Mouse (Mus musculus): ENCODE results near the gene Dapp1. TPM values are rescaled to one million over a fixed set of nuclear protein-coding genes. Genes with fewer than 3 reads are reported as not detected.

Dapp1 gene
- polyA plus RNA-seq, 1 experiment from 2014 or later: 10.3 TPM

DNA sequence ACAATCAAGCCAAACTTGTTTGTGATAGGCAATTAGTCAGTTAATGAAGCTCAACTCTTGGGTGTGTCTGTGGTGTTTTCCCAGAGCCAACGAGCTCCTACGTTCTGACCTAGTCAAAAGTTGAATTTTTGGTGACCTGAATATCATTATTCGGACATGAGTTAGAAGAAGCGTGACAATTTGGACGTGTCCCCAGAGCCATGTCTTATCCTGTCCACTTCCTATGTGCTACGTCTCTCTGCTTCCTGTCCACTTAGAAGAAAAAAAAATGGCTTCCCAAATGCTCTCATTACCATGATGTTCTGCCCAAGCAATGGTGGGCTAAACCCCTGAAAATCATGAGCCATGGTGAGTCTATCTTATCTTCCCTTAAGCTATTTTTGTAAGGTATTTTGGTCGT lies 21.9 kb upstream of the Dapp1 start:
- Histone ChIP-seq H3K36me3 (no peaks in the 10 kb centered on the region), H3K4me3 (no peak overlapping the region), H3K9ac (no peak overlapping the region), H3K27me3 (no peaks in the 10 kb centered on the region), H3K4me1 (0 out of 2 replicates have a peak, but pooled peaks cover 4% of the 10 kb centered on the region), H3K4me2 (no peak overlapping the region), H3K9me3 (no peaks in the 10 kb centered on the region), H3K27ac (no peak overlapping the region)
- no peak for ATAC-seq (ENCODE audit: insufficient number of reproducible peaks, low FRiP score, low TSS enrichment, low read depth)
- WGBS: 82% methylated on average over 7 of the region's 7 CpGs

- H3K9me3 ChIP-seq: no peaks in the 10 kb centered on the region
- 84% methylated on average over 6 of the region's 6 CpGs for WGBS
- H3K4me2 ChIP-seq: no peak overlapping the region
- H3K36me3 ChIP-seq: no peaks in the 10 kb centered on the region
- H3K27ac ChIP-seq: no peak overlapping the region
- H3K4me3 ChIP-seq: no peak overlapping the region
- ATAC-seq (ENCODE audit: insufficient number of reproducible peaks, low FRiP score, low TSS enrichment, low read depth): no peak
- no peaks in the 10 kb centered on the region for H3K27me3 ChIP-seq
- 0 out of 2 replicates have a peak, but pooled peaks cover 4% of the 10 kb centered on the region for H3K4me1 ChIP-seq
- no peak overlapping the region for H3K9ac ChIP-seq
Measured at GRCm38 (mm10) chr3:138002545-138002944, 21.2 kb upstream of the Dapp1 start.

- Histone ChIP-seq H3K27ac (no peak overlapping the region), H3K36me3 (no peaks in the 10 kb centered on the region), H3K9ac (no peak overlapping the region), H3K4me3 (no peak overlapping the region), H3K9me3 (no peaks in the 10 kb centered on the region), H3K27me3 (no peaks in the 10 kb centered on the region), H3K4me1 (0 out of 2 replicates have a peak, but pooled peaks cover 4% of the 10 kb centered on the region), H3K4me2 (no peak overlapping the region)
- ATAC-seq (ENCODE audit: insufficient number of reproducible peaks, low FRiP score, low TSS enrichment, low read depth): no peak
- WGBS: 62% methylated on average over 4 of the region's 4 CpGs
Measured at GRCm38 (mm10) chr3:138001865-138002264, 20.5 kb upstream of the Dapp1 start.

DNA sequence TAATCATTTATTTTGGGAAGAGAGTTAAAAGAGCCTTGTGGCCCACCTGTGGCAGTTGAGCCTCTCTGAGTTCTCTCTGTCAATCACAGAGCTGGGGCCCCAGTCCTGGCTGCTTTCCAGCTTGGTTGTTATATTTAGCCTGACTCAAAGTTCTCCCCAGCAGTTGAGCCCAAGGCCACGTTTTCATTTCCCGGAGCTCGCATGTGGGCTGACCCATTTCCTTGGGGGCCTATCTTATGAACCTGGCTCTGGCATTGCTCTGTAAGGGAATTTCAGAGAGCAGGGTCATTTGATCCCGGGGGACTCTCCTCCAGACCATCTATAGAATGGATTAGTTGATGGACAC lies 19.4 kb upstream of the Dapp1 start:
- Histone ChIP-seq H3K4me2 (no peak overlapping the region), H3K36me3 (no peaks in the 10 kb centered on the region), H3K27ac (no peak overlapping the region), H3K9ac (no peak overlapping the region), H3K4me1 (0 out of 2 replicates have a peak, but pooled peaks cover 4% of the 10 kb centered on the region), H3K4me3 (no peak overlapping the region), H3K27me3 (no peaks in the 10 kb centered on the region), H3K9me3 (no peaks in the 10 kb centered on the region)
- WGBS: 28% methylated on average over 4 of the region's 4 CpGs
- 0 out of 2 replicates have a peak, but pooled peaks have one; percentile 35 for ATAC-seq (ENCODE audit: insufficient number of reproducible peaks, low FRiP score, low TSS enrichment, low read depth)

GRCm38 (mm10) chr3:138000062-138000723 lies 18.8 kb upstream of the Dapp1 start:
- Histone ChIP-seq H3K9me3 (no peaks in the 10 kb centered on the region), H3K27me3 (no peaks in the 10 kb centered on the region), H3K4me3 (no peak overlapping the region), H3K27ac (no peak overlapping the region), H3K9ac (no peak overlapping the region), H3K4me1 (0 out of 2 replicates have a peak, but pooled peaks cover 4% of the 10 kb centered on the region), H3K4me2 (no peak overlapping the region), H3K36me3 (no peaks in the 10 kb centered on the region)
- 81% methylated on average over 8 of the region's 8 CpGs for WGBS
- no peak for ATAC-seq (ENCODE audit: insufficient number of reproducible peaks, low FRiP score, low TSS enrichment, low read depth)

- 0 out of 2 replicates have a peak, but pooled peaks cover 4% of the 10 kb centered on the region for H3K4me1 ChIP-seq
- no peak overlapping the region for H3K9ac ChIP-seq
- no peak overlapping the region for H3K4me3 ChIP-seq
- H3K9me3 ChIP-seq: no peaks in the 10 kb centered on the region
- no peak for ATAC-seq (ENCODE audit: insufficient number of reproducible peaks, low FRiP score, low TSS enrichment, low read depth)
- 68% methylated on average over 9 of the region's 9 CpGs for WGBS
- H3K4me2 ChIP-seq: no peak overlapping the region
- no peaks in the 10 kb centered on the region for H3K36me3 ChIP-seq
- H3K27me3 ChIP-seq: no peaks in the 10 kb centered on the region
- H3K27ac ChIP-seq: no peak overlapping the region
Measured at GRCm38 (mm10) chr3:137999224-137999790, 18.0 kb upstream of the Dapp1 start.

DNA sequence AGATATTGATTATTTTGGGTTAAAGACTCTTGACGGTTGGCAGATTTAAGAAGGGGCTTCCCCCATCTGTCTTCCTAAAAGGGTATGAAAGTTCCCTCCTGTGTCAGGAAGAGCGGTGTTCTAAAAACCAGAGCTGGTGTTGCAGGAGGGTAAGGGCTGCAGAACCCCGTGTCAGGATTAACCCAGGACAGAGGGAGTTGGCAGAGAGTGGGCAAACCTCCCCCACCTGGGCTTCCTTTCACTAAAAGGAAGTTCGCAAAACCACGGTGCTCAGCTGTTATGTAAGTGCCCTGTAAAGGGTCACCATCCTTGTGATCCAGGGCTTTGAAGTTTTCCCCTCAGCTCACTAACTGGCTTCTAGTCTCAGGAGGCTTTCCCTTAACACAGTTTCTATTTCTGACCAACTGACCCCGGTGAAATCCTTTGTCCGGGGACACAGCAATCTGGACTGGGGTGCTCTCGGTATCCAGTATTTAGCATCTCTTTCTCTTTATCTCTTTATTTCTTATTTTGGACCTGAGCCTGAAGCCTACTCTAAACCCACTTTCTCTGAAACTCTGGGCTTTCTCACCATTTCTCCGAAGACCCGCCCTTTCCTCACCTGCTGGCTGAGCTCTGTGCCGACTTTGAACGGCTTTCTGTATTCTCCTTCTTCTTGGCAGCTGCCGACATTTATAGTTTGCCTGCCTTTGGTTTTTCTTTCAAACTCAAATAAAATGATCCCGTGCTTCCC lies 17.3 kb upstream of the Dapp1 start:
- 52% methylated on average over 14 of the region's 14 CpGs for WGBS
- no peak overlapping the region for H3K4me3 ChIP-seq
- H3K9ac ChIP-seq: no peak overlapping the region
- no peaks in the 10 kb centered on the region for H3K36me3 ChIP-seq
- no peak for ATAC-seq (ENCODE audit: insufficient number of reproducible peaks, low FRiP score, low TSS enrichment, low read depth)
- no peak overlapping the region for H3K27ac ChIP-seq
- H3K4me1 ChIP-seq: 0 out of 2 replicates have a peak, but pooled peaks cover 4% of the 10 kb centered on the region
- no peaks in the 10 kb centered on the region for H3K9me3 ChIP-seq
- H3K4me2 ChIP-seq: no peak overlapping the region
- H3K27me3 ChIP-seq: no peaks in the 10 kb centered on the region

DNA sequence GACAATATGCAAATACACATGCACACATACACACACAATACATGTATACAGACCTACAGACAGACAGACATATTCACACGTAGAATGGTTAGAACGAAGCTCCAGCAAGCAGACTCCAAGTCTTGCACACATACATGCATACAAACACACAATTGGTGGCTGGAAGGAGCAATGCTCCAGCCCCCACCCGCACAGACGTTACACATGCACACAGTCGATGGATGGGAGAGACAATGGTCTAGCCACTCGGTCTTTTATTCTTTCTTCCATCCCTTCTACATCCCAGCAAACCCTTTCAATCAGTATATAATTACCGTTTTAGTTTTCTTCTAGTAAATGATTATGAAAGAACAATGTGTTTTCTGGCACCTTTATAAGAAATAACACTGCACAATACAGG lies 14.1 kb upstream of the Dapp1 start:
- H3K27ac ChIP-seq: no peak overlapping the region
- ATAC-seq (ENCODE audit: insufficient number of reproducible peaks, low FRiP score, low TSS enrichment, low read depth): no peak
- no peaks in the 10 kb centered on the region for H3K9me3 ChIP-seq
- H3K36me3 ChIP-seq: no peaks in the 10 kb centered on the region
- H3K4me1 ChIP-seq: 0 out of 2 replicates have a peak, but pooled peaks cover 4% of the 10 kb centered on the region
- 85% methylated on average over 7 of the region's 7 CpGs for WGBS
- H3K27me3 ChIP-seq: no peaks in the 10 kb centered on the region
- no peak overlapping the region for H3K4me2 ChIP-seq
- H3K4me3 ChIP-seq: no peak overlapping the region
- no peak overlapping the region for H3K9ac ChIP-seq

DNA sequence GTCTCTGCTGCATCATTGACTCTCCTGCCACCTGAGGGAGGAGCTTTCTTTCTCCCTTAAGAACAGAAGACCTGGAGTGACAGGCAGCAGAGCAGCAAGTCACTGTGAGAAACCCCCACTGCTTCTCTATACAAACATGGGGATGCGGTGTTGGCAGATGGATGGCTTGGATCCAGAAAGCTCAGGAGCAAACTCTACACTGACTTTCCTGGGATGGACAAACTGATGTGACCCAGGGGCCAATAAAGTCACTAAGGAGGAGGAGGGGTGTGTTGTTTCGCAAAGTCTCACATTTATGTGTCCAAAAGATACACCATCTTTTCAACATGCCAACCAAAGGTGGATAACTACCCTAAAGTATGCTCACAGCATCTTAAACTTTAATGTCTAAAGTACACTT lies 12.9 kb upstream of the Dapp1 start:
- 82% methylated on average over 2 of the region's 2 CpGs for WGBS
- Histone ChIP-seq H3K4me1 (0 out of 2 replicates have a peak, but pooled peaks cover 4% of the 10 kb centered on the region), H3K27me3 (no peaks in the 10 kb centered on the region), H3K27ac (no peak overlapping the region), H3K4me3 (no peak overlapping the region), H3K36me3 (no peaks in the 10 kb centered on the region), H3K9ac (no peak overlapping the region), H3K4me2 (no peak overlapping the region), H3K9me3 (no peaks in the 10 kb centered on the region)
- ATAC-seq (ENCODE audit: insufficient number of reproducible peaks, low FRiP score, low TSS enrichment, low read depth): no peak

GRCm38 (mm10) chr3:137992366-137992765 lies 11.0 kb upstream of the Dapp1 start:
- Histone ChIP-seq H3K4me3 (no peak overlapping the region), H3K27ac (no peak overlapping the region), H3K9ac (no peak overlapping the region), H3K27me3 (no peaks in the 10 kb centered on the region), H3K36me3 (no peaks in the 10 kb centered on the region), H3K9me3 (no peaks in the 10 kb centered on the region), H3K4me1 (no peaks in the 10 kb centered on the region), H3K4me2 (no peak overlapping the region)
- ATAC-seq (ENCODE audit: insufficient number of reproducible peaks, low FRiP score, low TSS enrichment, low read depth): no peak
- 75% methylated on average over 5 of the region's 5 CpGs for whole genome bisulfite sequencing

DNA sequence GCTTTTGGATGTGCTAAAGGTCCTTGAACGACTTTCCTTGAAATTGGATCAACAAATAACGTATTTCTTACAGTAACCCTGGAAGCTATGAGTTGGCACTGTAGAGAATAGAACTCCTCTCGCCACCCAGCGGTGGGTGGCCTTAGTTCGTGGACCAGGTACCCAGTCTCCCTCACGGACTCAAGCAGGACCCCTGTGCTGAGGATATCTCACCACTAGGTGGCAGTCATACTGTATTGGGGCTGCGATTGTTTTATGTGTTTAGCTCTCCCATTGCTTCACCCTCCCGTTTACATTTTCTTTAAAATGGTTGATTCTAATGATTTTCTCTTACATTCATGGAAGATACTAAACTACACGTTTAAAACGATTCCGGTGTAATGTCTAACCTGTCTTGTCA lies 9.8 kb upstream of the Dapp1 start:
- H3K4me3 ChIP-seq: no peak overlapping the region
- H3K9ac ChIP-seq: no peak overlapping the region
- no peak for ATAC-seq (ENCODE audit: insufficient number of reproducible peaks, low FRiP score, low TSS enrichment, low read depth)
- H3K27me3 ChIP-seq: no peaks in the 10 kb centered on the region
- H3K4me2 ChIP-seq: no peak overlapping the region
- no peaks in the 10 kb centered on the region for H3K9me3 ChIP-seq
- no peaks in the 10 kb centered on the region for H3K36me3 ChIP-seq
- no peaks in the 10 kb centered on the region for H3K4me1 ChIP-seq
- H3K27ac ChIP-seq: no peak overlapping the region
- WGBS: 13% methylated on average over 11 of the region's 11 CpGs

- Histone ChIP-seq H3K4me3 (no peak overlapping the region), H3K36me3 (no peaks in the 10 kb centered on the region), H3K27ac (no peak overlapping the region), H3K4me1 (no peaks in the 10 kb centered on the region), H3K9ac (no peak overlapping the region), H3K4me2 (no peak overlapping the region), H3K9me3 (no peaks in the 10 kb centered on the region), H3K27me3 (no peaks in the 10 kb centered on the region)
- 89% methylated on average over 9 of the region's 9 CpGs for WGBS
- ATAC-seq (ENCODE audit: insufficient number of reproducible peaks, low FRiP score, low TSS enrichment, low read depth): no peak
Measured at GRCm38 (mm10) chr3:137989405-137989804, 8.1 kb upstream of the Dapp1 start.
